Mouse (Mus musculus) spleen, adult 2 months (tissue): ENCODE data around the gene Aip.

Experiments
- CTCF ChIP-seq: fragments of 200-500 bp; IDR thresholded peaks from 2 replicates; pipeline ENCODE4 v1.5.1; 2011; ENCODE audit warnings: mild to moderate bottlenecking, inconsistent platforms; ENCODE audit not compliant: insufficient read depth, insufficient read length, insufficient replicate concordance; ENCODE audit errors: extremely low read depth
- POLR2A ChIP-seq: fragments of 200-500 bp; IDR thresholded peaks from 2 replicates; pipeline ENCODE4 v1.6.1; 2011; ENCODE audit warnings: low read depth, low read length, inconsistent platforms

DNA sequence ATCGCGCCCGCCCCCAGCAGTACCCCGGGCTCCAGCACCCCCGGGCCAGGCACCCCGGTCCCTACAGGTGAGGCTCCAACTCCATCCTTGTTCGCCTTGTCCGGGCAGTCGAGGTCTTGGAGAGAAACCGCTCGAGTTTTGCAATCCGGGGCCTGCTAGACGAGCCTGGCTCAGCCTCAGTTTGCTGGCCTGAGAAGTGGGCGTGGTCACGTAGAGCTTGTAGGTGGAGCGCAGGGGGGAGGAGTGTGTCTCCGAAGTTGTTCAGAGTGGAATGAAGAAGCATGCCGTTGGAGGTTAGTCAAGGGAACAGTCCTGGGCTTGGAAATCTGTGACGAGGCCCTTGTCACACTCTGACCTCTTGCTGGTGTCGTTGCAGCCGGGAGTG is 28.2 kb downstream of the Aip start:
- TF ChIP-seq POLR2A: no peak
- no peak for TF ChIP-seq CTCF
